Mouse (Mus musculus) megakaryocyte, embryonic 14.5 days (primary cell): ENCODE data around the gene Tas2r118. TPM values are rescaled to one million over a fixed set of nuclear protein-coding genes. Genes with fewer than 3 reads are reported as not detected.

Experiments used
- H3K27me3 ChIP-seq: replicated peaks from 2 replicates; pipeline ENCODE3; 2012; ENCODE audit warnings: inconsistent platforms
- H3K36me3 ChIP-seq: replicated peaks from 2 replicates; pipeline ENCODE3; 2012; ENCODE audit warnings: low read length, inconsistent platforms, mixed read lengths
- H3K4me1 ChIP-seq: 2 replicates; pipeline ENCODE4 v1.6.1; 2012; ENCODE audit warnings: inconsistent platforms
- H3K4me3 ChIP-seq: replicated peaks from 2 replicates; pipeline ENCODE3; 2012; ENCODE audit warnings: moderate library complexity, mild to moderate bottlenecking, inconsistent platforms
- H3K9me3 ChIP-seq: 2 replicates; pipeline ENCODE4 v1.6.1; 2012; ENCODE audit warnings: inconsistent platforms
- FLI1 ChIP-seq: IDR thresholded peaks from 2 replicates; pipeline ENCODE4 v1.6.1; 2012; ENCODE audit warnings: low read length, inconsistent platforms, mixed read lengths
- GATA1 ChIP-seq: IDR thresholded peaks from 3 replicates; pipeline ENCODE4 v1.6.1; 2012; ENCODE audit warnings: mixed read lengths, low read length, inconsistent platforms, borderline replicate concordance
- polyA plus RNA-seq: library from polyadenylated mRNA; stranded (reverse); fragments of >175 nt; gene quantifications from 2 replicates; pipeline ENCODE4 v1.2.3, GENCODE M21; 2012; ENCODE audit warnings: low replicate concordance; ENCODE audit not compliant: insufficient read depth

Tas2r118 gene
- polyA plus RNA-seq, 1 experiment, result not detected

- H3K27me3 ChIP-seq, result no peaks in the 10 kb centered on the region
- H3K36me3 ChIP-seq, result no peaks in the 10 kb centered on the region
- H3K4me1 ChIP-seq, result no peaks in the 10 kb centered on the region
- H3K4me3 ChIP-seq, result no peak overlapping the region
- H3K9me3 ChIP-seq, result no peaks in the 10 kb centered on the region; the same call in 1 of the 2 replicates
- TF ChIP-seq FLI1 (no peak), GATA1 (no peak)
These were observed 33.4 kb downstream of the Tas2r118 start for GRCm38 (mm10) chr6:23936414-23936813.

GRCm38 (mm10) chr6:23923806-23924205, 46.1 kb downstream of the Tas2r118 start:
- H3K4me3 ChIP-seq, result no peak overlapping the region
- H3K36me3 ChIP-seq, result no peaks in the 10 kb centered on the region
- H3K4me1 ChIP-seq, result no peaks in the 10 kb centered on the region
- no peaks in the 10 kb centered on the region for H3K27me3 ChIP-seq
- TF ChIP-seq GATA1, result no peak
- TF ChIP-seq FLI1, result no peak
- H3K9me3 ChIP-seq, result 0 out of 2 replicates have a peak, but pooled peaks cover 2% of the 10 kb centered on the region

Other genes starting within 250 kb of the Tas2r118 start
- not detected in 2 replicates for gene Cadps2, start 130.6 kb downstream of the Tas2r118 start, polyA plus RNA-seq
- not detected in 2 replicates for gene Slc13a1, start 198.0 kb upstream of the Tas2r118 start, polyA plus RNA-seq